Mouse (Mus musculus) liver, embryonic 11.5 days (tissue): ENCODE results near the gene Styk1. TPM values are rescaled to one million over a fixed set of nuclear protein-coding genes. Genes with fewer than 3 reads are reported as not detected.

Source experiments
- ATAC-seq: fragments of 200-750 bp; cut with Nextera tagmentation; replicated peaks from 2 replicates; pipeline ENCODE4 v1.8.0; 2017; ENCODE audit warnings: moderate number of reproducible peaks, mild to moderate bottlenecking, moderate TSS enrichment, moderate library complexity; ENCODE audit not compliant: low FRiP score
- DNase-seq: peaks from one replicate; pipeline ENCODE4 v3.0.0-alpha.2; 2017; ENCODE audit warnings: low spot score
- H3K27ac ChIP-seq: fragments of 300-500 bp; sonication (generic); 2 replicates; pipeline ENCODE4 v1.5.1; 2014; ENCODE audit warnings: mild to moderate bottlenecking, low read depth, low read length, control low read depth
- H3K27me3 ChIP-seq: fragments of 300-500 bp; sonication (generic); replicated peaks from 2 replicates; pipeline ENCODE4 v1.6.1; 2014; ENCODE audit warnings: low read length, mixed read lengths; ENCODE audit not compliant: control insufficient read depth, insufficient read depth
- H3K36me3 ChIP-seq: fragments of 300-500 bp; sonication (generic); 2 replicates; pipeline ENCODE4 v1.6.1; 2014; ENCODE audit warnings: mild to moderate bottlenecking, low read length, moderate library complexity, mixed read lengths; ENCODE audit not compliant: control insufficient read depth, insufficient read depth
- H3K4me1 ChIP-seq: fragments of 300-500 bp; sonication (generic); replicated peaks from 2 replicates; pipeline ENCODE4 v1.6.1; 2014; ENCODE audit warnings: low read length, mixed read lengths; ENCODE audit not compliant: control insufficient read depth, insufficient read depth
- H3K4me2 ChIP-seq: fragments of 300-500 bp; sonication (generic); 2 replicates; pipeline ENCODE4 v1.6.1; 2014; ENCODE audit warnings: mild to moderate bottlenecking, control low read depth, moderate library complexity
- H3K4me3 ChIP-seq: fragments of 300-500 bp; sonication (generic); 2 replicates; pipeline ENCODE4 v1.5.1; 2014; ENCODE audit warnings: low read depth, low read length, control low read depth
- H3K9ac ChIP-seq: fragments of 300-500 bp; sonication (generic); 2 replicates; pipeline ENCODE4 v1.6.1; 2014; ENCODE audit warnings: low read depth, low read length, control low read depth
- H3K9me3 ChIP-seq: fragments of 300-500 bp; sonication (generic); 2 replicates; pipeline ENCODE4 v1.6.1; 2016; ENCODE audit warnings: low read length, inconsistent platforms, mixed read lengths; ENCODE audit not compliant: control insufficient read depth
- WGBS: fragments of 180-500 bp; shearing (Covaris S2); extraction: QIAGEN DNeasy Blood & Tissue Kit; methylation state at CpG from one replicate; pipeline ENCODE4 v1.1.7; 2014; 5-methylcytosine and 5-hydroxymethylcytosine counted together
- polyA plus RNA-seq: library from polyadenylated mRNA; unstranded; fragments of >200 nt; fragmentation: Nextera tagmentation; extraction: Ambion mirVana; gene quantifications from 2 replicates; pipeline ENCODE4 v1.2.1, GENCODE M21; 2014

Gene Styk1
- 1.1 TPM in 2 replicates for polyA plus RNA-seq

DNA sequence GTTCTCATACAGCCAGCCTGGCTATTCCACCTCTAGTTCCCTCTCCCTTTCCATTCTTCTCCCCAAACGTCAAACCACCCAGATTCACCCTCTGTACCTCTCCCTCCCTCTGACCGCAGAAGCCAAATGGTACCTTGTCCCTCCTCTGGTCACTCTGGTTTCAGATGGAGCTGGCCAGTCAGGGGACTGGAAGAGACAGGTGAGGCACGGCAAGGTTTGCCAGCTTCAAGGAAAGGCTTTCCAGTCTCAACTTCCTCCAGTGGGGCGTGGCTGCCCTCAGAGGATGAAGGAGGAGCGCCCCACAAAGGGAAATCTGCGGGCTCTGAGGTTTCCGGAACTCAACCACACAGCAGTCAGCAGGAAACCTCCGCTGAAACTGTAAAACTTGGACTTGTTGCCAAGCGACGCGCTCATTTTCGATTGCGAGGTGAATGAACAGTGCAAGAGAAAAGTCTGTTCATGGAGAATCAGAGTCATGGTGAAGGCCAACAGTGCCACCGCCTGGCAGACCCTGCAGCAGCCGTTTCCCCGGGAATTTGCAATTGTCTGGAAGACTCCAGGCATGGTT, at the start of gene Styk1:
Gene Styk1 (minus strand): TSS at position 246 of the 568 bp plus-strand sequence.
- WGBS: under 1% methylated on average over 16 of the region's 16 CpGs
- Histone ChIP-seq H3K4me2 (peak within 1 kb of the TSS; percentile 48), H3K27me3 (peaks cover 13% of the 10 kb centered on the region), H3K4me1 (no peaks in the 10 kb centered on the region), H3K27ac (no peak within 1 kb of the TSS), H3K9ac (peak within 1 kb of the TSS; percentile 10; the same call in 1 of the 2 replicates), H3K4me3 (peak within 1 kb of the TSS; percentile 26), H3K36me3 (no peaks in the 10 kb centered on the region), H3K9me3 (no peaks in the 10 kb centered on the region)
- peak; percentile 81 for ATAC-seq
- peak; percentile 59 for DNase-seq

DNA sequence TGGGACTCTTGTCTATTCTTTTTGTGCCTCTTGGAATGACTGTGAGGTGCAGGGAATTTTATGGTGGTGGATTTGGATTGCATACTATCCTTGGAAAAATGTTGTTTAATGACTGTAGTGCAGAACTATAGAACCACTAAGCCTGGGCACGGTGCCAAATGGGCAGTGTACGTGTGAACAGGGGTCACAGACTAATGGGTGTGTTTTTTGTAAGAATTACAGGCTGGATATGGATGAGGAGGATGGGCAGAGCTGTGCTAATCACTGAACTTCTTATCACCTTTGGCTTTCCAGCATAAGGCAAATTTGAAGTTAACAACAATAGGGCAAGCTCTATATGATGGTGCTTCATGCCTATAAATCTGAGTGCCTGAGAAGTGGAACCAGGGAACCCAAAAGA, 49.6 kb upstream of the Styk1 start:
- DNase-seq (no peak), ATAC-seq (no peak)
- no peaks in the 10 kb centered on the region for H3K4me1 ChIP-seq
- 68% methylated on average over 2 of the region's 2 CpGs for WGBS
- H3K9ac ChIP-seq: no peak overlapping the region
- H3K36me3 ChIP-seq: no peaks in the 10 kb centered on the region
- no peak overlapping the region for H3K4me3 ChIP-seq
- H3K9me3 ChIP-seq: no peaks in the 10 kb centered on the region
- no peak overlapping the region for H3K27ac ChIP-seq
- no peaks in the 10 kb centered on the region for H3K27me3 ChIP-seq
- no peak overlapping the region for H3K4me2 ChIP-seq

DNA sequence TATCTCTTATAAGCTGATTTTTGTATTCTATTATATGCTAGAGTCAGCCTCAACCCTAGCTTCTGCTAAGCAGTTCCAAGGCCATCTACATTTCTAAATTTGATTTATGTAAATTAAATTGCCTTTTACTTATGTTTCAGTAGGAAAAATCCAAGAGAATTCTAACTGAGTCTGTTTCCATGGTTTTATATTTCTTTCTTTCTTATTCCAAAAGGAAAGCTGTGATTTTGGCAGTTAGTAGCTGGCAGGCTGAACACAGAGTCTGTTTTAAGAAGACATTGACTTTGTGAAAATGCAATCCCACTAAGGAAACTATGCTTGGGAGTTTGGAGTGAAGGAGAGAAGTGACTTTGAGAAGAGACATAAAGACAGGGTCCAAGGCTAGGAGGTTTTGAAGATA, 49.2 kb upstream of the Styk1 start:
- Histone ChIP-seq H3K27ac (no peak overlapping the region), H3K4me2 (no peak overlapping the region)
- ATAC-seq: no peak

GRCm38 (mm10) chr6:131401259-131401658, 47.9 kb upstream of the Styk1 start:
- Histone ChIP-seq H3K27me3 (no peaks in the 10 kb centered on the region), H3K36me3 (no peaks in the 10 kb centered on the region), H3K4me2 (no peak overlapping the region), H3K4me1 (no peaks in the 10 kb centered on the region), H3K9ac (no peak overlapping the region), H3K4me3 (no peak overlapping the region), H3K9me3 (no peaks in the 10 kb centered on the region), H3K27ac (no peak overlapping the region)
- DNase-seq (no peak), ATAC-seq (no peak)
- 70% methylated on average over 2 of the region's 2 CpGs for whole genome bisulfite sequencing

More for the DNA sequence above, 49.2 kb upstream of the Styk1 start:
- no peak overlapping the region for H3K9ac ChIP-seq
- H3K4me3 ChIP-seq: no peak overlapping the region
- no peaks in the 10 kb centered on the region for H3K9me3 ChIP-seq
- no peak for DNase-seq
- H3K36me3 ChIP-seq: no peaks in the 10 kb centered on the region
- H3K4me1 ChIP-seq: no peaks in the 10 kb centered on the region
- no peaks in the 10 kb centered on the region for H3K27me3 ChIP-seq

DNA sequence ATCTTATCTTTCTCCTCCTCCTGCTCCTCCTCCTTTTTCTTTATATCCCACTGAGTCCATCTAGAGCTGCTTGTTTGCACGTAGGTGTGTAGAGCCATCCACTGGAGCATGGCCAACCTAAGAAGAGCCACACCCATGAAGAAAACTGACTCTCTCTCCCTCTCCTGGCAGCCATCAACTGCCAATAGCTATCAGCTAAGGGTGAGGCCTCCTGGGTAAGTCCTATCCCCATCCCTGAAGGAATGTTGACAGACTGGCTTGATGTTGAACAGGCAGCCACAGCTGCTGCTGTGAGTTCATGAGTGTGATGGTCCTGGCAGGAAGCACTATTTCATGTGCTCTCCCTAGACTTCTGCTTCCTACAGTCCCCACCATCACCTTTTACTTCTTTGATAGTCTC, 43.3 kb upstream of the Styk1 start:
- H3K9me3 ChIP-seq: no peaks in the 10 kb centered on the region
- no peak overlapping the region for H3K27ac ChIP-seq
- DNase-seq: no peak
- H3K9ac ChIP-seq: no peak overlapping the region
- H3K27me3 ChIP-seq: no peaks in the 10 kb centered on the region
- no peaks in the 10 kb centered on the region for H3K4me1 ChIP-seq
- WGBS: 44% methylated on average over 1 of the region's 1 CpGs
- ATAC-seq: peak; percentile 46; the same call in 1 of the 2 replicates
- no peak overlapping the region for H3K4me3 ChIP-seq
- no peak overlapping the region for H3K4me2 ChIP-seq
- no peaks in the 10 kb centered on the region for H3K36me3 ChIP-seq

DNA sequence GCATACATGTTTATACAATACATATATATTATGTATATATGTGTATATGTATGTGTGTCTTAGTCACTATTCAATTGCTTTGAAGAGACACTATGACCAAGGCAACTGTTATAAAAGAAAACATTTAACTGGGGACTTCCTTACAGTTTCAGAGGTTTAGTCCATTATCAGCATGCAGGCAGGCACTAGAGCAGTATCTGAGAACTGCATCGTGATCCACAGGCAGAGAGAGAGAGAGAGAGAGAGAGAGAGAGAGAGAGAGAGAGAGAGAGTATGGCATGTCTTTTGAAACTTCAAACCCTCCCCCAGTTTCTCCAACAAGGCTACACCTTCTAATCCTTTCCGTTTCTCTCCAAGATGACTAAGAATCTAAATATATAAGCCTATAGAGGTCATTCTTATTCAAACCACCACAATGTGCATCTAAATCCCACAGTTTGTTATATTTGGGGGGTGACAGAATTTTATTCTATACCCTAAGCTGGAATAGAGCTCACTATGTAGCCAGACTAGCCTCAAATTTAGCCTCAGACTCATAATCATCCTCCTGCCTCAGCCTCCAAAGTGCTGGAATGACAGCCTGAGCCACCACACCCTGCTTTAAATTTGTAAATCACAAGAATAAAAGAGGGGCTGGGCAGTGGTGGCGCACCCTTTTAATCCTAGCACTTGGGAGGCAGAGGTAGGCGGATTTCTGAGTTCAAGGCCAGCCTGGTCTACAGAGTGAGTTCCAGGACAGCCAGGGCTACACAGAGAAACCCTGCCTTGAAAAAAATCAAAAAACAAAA, 40.7 kb upstream of the Styk1 start:
- Histone ChIP-seq H3K27me3 (no peaks in the 10 kb centered on the region), H3K36me3 (no peaks in the 10 kb centered on the region), H3K4me1 (no peaks in the 10 kb centered on the region), H3K4me2 (no peak overlapping the region), H3K9me3 (no peaks in the 10 kb centered on the region), H3K27ac (no peak overlapping the region), H3K9ac (no peak overlapping the region), H3K4me3 (no peak overlapping the region)
- ATAC-seq (peak; percentile 62), DNase-seq (no peak)
- WGBS: 59% methylated on average over 4 of the region's 4 CpGs

DNA sequence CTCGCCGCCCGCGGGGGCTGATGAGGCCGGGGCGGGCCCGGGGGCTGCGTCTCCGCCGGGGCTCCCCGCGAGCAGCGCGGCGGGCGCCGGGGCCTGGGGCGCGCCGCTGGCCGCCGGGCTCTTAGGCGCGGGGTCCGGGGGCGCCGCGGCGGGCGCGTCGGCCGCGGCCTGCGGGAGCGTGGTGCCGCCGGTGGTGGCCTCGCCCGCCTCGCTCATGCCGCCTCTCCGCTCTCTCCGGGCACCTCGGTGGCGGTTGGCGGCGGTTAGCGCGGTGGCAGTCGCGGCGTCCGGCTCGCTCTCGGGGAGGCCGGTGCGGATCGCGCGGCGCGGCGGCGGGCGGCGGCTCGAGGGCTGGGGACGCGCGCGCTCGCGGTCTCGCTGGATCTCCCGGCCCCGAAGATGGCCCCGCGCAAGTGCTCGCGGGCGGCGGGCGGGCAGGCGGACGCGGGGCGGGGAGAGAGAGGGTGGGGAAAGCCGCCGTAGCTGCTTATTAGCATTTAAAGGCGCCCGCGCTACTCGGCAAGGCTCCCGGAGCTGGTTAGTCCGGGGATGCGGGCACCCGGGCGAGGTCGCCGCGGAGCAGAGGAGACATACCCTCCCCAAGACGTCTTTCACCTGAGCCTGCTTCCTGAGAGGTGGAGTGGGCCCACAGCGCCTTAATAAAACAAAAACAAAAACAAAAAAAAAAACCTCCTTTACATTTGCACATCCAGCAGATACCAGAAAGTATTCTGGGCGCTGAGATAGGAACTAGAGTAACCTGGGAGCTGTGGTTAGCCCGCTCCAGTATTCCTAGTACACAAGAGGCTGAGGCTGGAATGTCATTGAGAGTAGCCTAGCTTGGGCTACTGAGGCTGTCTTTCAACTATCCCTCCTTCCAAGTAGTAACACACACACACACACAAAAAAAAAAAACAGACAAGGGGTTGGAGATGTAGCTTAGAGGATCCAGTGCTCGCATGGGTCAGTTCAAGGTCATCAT, 34.9 kb upstream of the Styk1 start, which contains the start of gene Ybx3:
Gene Ybx3 (minus strand): TSS at position 437 of the 982 bp plus-strand sequence.
- H3K9me3 ChIP-seq: no peaks in the 10 kb centered on the region
- peaks cover 29% of the 10 kb centered on the region for H3K4me1 ChIP-seq
- H3K9ac ChIP-seq: peak within 1 kb of the TSS; percentile 97
- no peaks in the 10 kb centered on the region for H3K36me3 ChIP-seq
- ATAC-seq (peak; percentile 85), DNase-seq (peak; percentile 86)
- H3K4me3 ChIP-seq: peak within 1 kb of the TSS; percentile 96
- H3K4me2 ChIP-seq: peak within 1 kb of the TSS; percentile 71
- WGBS: under 1% methylated on average over 97 of the region's 107 CpGs
- H3K27me3 ChIP-seq: no peaks in the 10 kb centered on the region
- peak within 1 kb of the TSS; percentile 97 for H3K27ac ChIP-seq

GRCm38 (mm10) chr6:131387221-131388039, 34.0 kb upstream of the Styk1 start:
- WGBS: under 1% methylated on average over 42 of the region's 43 CpGs
- H3K27ac ChIP-seq: peak overlapping the region; percentile 97
- peaks cover 30% of the 10 kb centered on the region for H3K4me1 ChIP-seq
- H3K9me3 ChIP-seq: no peaks in the 10 kb centered on the region
- H3K4me2 ChIP-seq: peak overlapping the region; percentile 71
- H3K4me3 ChIP-seq: peak overlapping the region; percentile 96
- DNase-seq: peak; percentile 75
- H3K9ac ChIP-seq: peak overlapping the region; percentile 97
- H3K27me3 ChIP-seq: no peaks in the 10 kb centered on the region
- ATAC-seq: peak; percentile 89
- peaks cover 2% of the 10 kb centered on the region; the same call in 1 of the 2 replicates for H3K36me3 ChIP-seq
